Mouse (Mus musculus) gastrocnemius, postnatal 10 days (tissue): ENCODE data around the gene Pbx3. TPM values are rescaled to one million over a fixed set of nuclear protein-coding genes. Genes with fewer than 3 reads are reported as not detected.

Experiments
- DNase-seq: peaks from one replicate; pipeline ENCODE4 v3.0.0; 2021; ENCODE audit warnings: mixed read lengths
- total RNA-seq, 2 experiments: library from RNA; stranded (reverse); gene quantifications; 2 replicates each; pipeline ENCODE4 v1.2.3; 2021

Pbx3 gene
- total RNA-seq, 2 experiments from 2014 or later: 5.7 to 6.9 TPM

GRCm38 (mm10) chr2:34289726-34290125, 83.2 kb downstream of the Pbx3 start:
- no peak for DNase-seq

GRCm38 (mm10) chr2:34284239-34284638, 88.7 kb downstream of the Pbx3 start:
- DNase-seq: no peak

GRCm38 (mm10) chr2:34280996-34281395, 91.9 kb downstream of the Pbx3 start:
- no peak for DNase-seq

GRCm38 (mm10) chr2:34279726-34280125, 93.2 kb downstream of the Pbx3 start:
- DNase-seq: no peak

GRCm38 (mm10) chr2:34275630-34276193, 97.2 kb downstream of the Pbx3 start:
- DNase-seq: no peak

- DNase-seq: no peak
These were observed 110.9 kb downstream of the Pbx3 start for GRCm38 (mm10) chr2:34262046-34262445.

- no peak for DNase-seq
These were observed 112.3 kb downstream of the Pbx3 start for GRCm38 (mm10) chr2:34260653-34261076.

GRCm38 (mm10) chr2:34258256-34258655, 114.7 kb downstream of the Pbx3 start:
- no peak for DNase-seq

GRCm38 (mm10) chr2:34257611-34258010, 115.3 kb downstream of the Pbx3 start:
- DNase-seq: no peak

- DNase-seq: no peak
These were observed 116.9 kb downstream of the Pbx3 start for GRCm38 (mm10) chr2:34256000-34256553.

- DNase-seq: no peak
These were observed 119.3 kb downstream of the Pbx3 start for GRCm38 (mm10) chr2:34253627-34254026.

GRCm38 (mm10) chr2:34253111-34253510, 119.8 kb downstream of the Pbx3 start:
- no peak for DNase-seq

GRCm38 (mm10) chr2:34252286-34252685, 120.7 kb downstream of the Pbx3 start:
- no peak for DNase-seq

GRCm38 (mm10) chr2:34249961-34250658, 122.8 kb downstream of the Pbx3 start:
- DNase-seq: no peak

- peak; percentile 36 for DNase-seq
These were observed 123.6 kb downstream of the Pbx3 start for GRCm38 (mm10) chr2:34249141-34249960.

- no peak for DNase-seq
These were observed 132.1 kb downstream of the Pbx3 start for GRCm38 (mm10) chr2:34240885-34241284.

- DNase-seq: no peak
These were observed 133.6 kb downstream of the Pbx3 start for GRCm38 (mm10) chr2:34239315-34239858.

GRCm38 (mm10) chr2:34235467-34236075, 137.4 kb downstream of the Pbx3 start:
- no peak for DNase-seq

GRCm38 (mm10) chr2:34234274-34234673, 138.7 kb downstream of the Pbx3 start:
- no peak for DNase-seq

GRCm38 (mm10) chr2:34233271-34233670, 139.7 kb downstream of the Pbx3 start:
- no peak for DNase-seq

- no peak for DNase-seq
These were observed 145.3 kb downstream of the Pbx3 start for GRCm38 (mm10) chr2:34227688-34228087.

- no peak for DNase-seq
These were observed 147.5 kb downstream of the Pbx3 start for GRCm38 (mm10) chr2:34225470-34225869.
